Mouse (Mus musculus) embryonic facial prominence, embryonic 12.5 days (tissue): ENCODE measurements around the gene Galnt3. TPM values are rescaled to one million over a fixed set of nuclear protein-coding genes. Genes with fewer than 3 reads are reported as not detected.

Experiments
- ATAC-seq: fragments of 200-750 bp; cut with Nextera tagmentation; 2 replicates; pipeline ENCODE4 v1.8.0; 2017; ENCODE audit not compliant: insufficient number of reproducible peaks, insufficient read depth, low FRiP score, low TSS enrichment
- H3K27ac ChIP-seq: fragments of 300-500 bp; sonication (generic); 2 replicates; pipeline ENCODE4 v1.5.1; 2016; ENCODE audit warnings: mild to moderate bottlenecking
- H3K27me3 ChIP-seq: fragments of 300-500 bp; sonication (generic); 2 replicates; pipeline ENCODE4 v1.6.1; 2016; ENCODE audit warnings: mild to moderate bottlenecking, moderate library complexity
- H3K36me3 ChIP-seq: fragments of 300-500 bp; sonication (generic); 2 replicates; pipeline ENCODE4 v1.6.1; 2016; ENCODE audit warnings: mild to moderate bottlenecking
- H3K4me1 ChIP-seq: fragments of 300-500 bp; sonication (generic); 2 replicates; pipeline ENCODE4 v1.6.1; 2016
- H3K4me2 ChIP-seq: fragments of 300-500 bp; sonication (generic); replicated peaks from 2 replicates; pipeline ENCODE4 v1.6.1; 2016; ENCODE audit warnings: mild to moderate bottlenecking, moderate library complexity
- H3K4me3 ChIP-seq: fragments of 300-500 bp; sonication (generic); 2 replicates; pipeline ENCODE4 v1.5.1; 2016; ENCODE audit warnings: mild to moderate bottlenecking
- H3K9ac ChIP-seq: fragments of 300-500 bp; sonication (generic); 2 replicates; pipeline ENCODE4 v1.6.1; 2016; ENCODE audit warnings: mild to moderate bottlenecking, moderate library complexity
- H3K9me3 ChIP-seq: fragments of 300-500 bp; sonication (generic); 2 replicates; pipeline ENCODE4 v1.6.1; 2016; ENCODE audit warnings: mild to moderate bottlenecking, moderate library complexity
- WGBS: fragments of 180-500 bp; shearing (Covaris S2); methylation state at CpG from one replicate; pipeline ENCODE4 v1.1.7; 2016; 5-methylcytosine and 5-hydroxymethylcytosine counted together
- polyA plus RNA-seq: library from polyadenylated mRNA; unstranded; fragments of >200 nt; fragmentation: Nextera tagmentation; extraction: Ambion mirVana; gene quantifications from 2 replicates; pipeline ENCODE4 v1.2.1, GENCODE M21; 2016

The Galnt3 gene
- polyA plus RNA-seq, 1 experiment from 2014 or later, result 3.4 TPM

DNA sequence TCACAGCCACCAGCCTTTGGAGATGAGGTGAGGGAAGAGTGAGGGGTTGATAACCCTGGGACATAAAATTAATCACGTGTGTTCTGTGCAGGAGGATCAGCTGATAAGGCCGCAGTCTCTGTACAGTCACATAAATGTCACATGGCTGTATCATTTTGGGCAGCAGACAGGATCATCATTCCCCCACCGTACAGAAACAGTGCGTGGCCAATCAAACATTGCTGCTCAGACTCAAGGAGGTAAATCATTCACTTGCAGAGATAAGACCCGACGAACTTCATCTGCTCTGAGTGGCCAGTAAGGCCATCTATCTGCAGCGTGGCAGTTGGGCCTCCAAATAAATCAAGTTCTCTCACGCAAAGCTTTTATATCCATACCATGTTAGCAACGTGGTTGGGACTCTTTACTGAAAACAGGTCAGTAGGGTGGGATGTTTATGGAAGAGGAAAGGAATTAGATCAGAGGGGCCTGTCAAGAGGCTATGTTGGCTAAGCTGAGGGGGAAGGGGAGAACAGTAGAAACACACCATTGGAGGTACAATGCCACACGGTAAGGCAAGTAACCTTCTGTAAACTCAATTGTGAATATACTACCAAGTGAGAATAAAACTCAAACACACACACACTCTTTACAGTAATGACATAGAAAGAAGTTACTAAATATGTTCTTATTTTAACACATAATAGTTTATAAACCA is 20.9 kb downstream of the Galnt3 start:
- Histone ChIP-seq H3K9ac (no peak overlapping the region), H3K4me1 (no peaks in the 10 kb centered on the region), H3K4me3 (no peak overlapping the region), H3K9me3 (no peaks in the 10 kb centered on the region), H3K27me3 (peaks cover 11% of the 10 kb centered on the region), H3K27ac (no peak overlapping the region), H3K36me3 (no peaks in the 10 kb centered on the region), H3K4me2 (no peak overlapping the region)
- 88% methylated on average over 10 of the region's 10 CpGs for WGBS
- no peak for ATAC-seq

GRCm38 (mm10) chr2:66101686-66102304 is 23.0 kb downstream of the Galnt3 start:
- Histone ChIP-seq H3K9me3 (no peaks in the 10 kb centered on the region), H3K27ac (no peak overlapping the region), H3K4me3 (no peak overlapping the region), H3K27me3 (peaks cover 17% of the 10 kb centered on the region), H3K9ac (no peak overlapping the region), H3K36me3 (no peaks in the 10 kb centered on the region), H3K4me1 (no peaks in the 10 kb centered on the region), H3K4me2 (no peak overlapping the region)
- no peak for ATAC-seq
- WGBS, result 90% methylated on average over 9 of the region's 9 CpGs

GRCm38 (mm10) chr2:66100671-66101351 is 24.0 kb downstream of the Galnt3 start:
- peaks cover 20% of the 10 kb centered on the region for H3K27me3 ChIP-seq
- H3K9me3 ChIP-seq, result no peaks in the 10 kb centered on the region
- H3K4me2 ChIP-seq, result no peak overlapping the region
- no peaks in the 10 kb centered on the region for H3K4me1 ChIP-seq
- WGBS, result 34% methylated on average over 17 of the region's 17 CpGs
- ATAC-seq, result no peak
- H3K9ac ChIP-seq, result no peak overlapping the region
- H3K4me3 ChIP-seq, result no peak overlapping the region
- no peaks in the 10 kb centered on the region for H3K36me3 ChIP-seq
- H3K27ac ChIP-seq, result no peak overlapping the region

- H3K9ac ChIP-seq, result no peak overlapping the region
- no peak overlapping the region for H3K4me2 ChIP-seq
- H3K4me3 ChIP-seq, result no peak overlapping the region
- 63% methylated on average over 7 of the region's 7 CpGs for WGBS
- H3K27me3 ChIP-seq, result peaks cover 21% of the 10 kb centered on the region
- no peaks in the 10 kb centered on the region for H3K4me1 ChIP-seq
- H3K36me3 ChIP-seq, result no peaks in the 10 kb centered on the region
- no peak for ATAC-seq
- no peaks in the 10 kb centered on the region for H3K9me3 ChIP-seq
- H3K27ac ChIP-seq, result no peak overlapping the region
Observed at GRCm38 (mm10) chr2:66100239-66100638, 24.6 kb downstream of the Galnt3 start.

DNA sequence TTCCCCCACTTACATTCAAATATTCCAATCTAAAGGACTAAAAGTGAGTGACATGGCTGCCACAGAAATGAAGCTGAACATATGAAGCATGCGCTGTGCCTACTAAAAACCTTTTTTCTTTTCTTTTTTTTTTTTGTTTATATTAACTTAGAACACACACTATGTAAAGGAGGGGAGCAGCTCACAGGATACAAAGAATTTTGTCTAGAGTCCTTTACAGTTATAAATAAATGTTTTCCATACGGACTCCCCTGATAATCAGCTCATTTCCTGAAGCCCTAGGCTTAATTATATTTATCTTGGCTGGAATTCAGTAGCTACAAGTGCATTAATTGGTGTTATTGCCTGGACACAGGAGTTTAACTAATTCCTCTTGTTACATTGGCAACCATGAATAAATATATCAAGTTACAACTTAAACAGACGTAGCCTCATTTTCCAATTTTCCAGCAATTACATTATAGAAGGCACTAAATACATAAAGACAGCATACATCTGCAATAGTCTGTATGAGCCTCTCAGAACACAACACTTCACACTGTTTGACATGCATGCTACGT is 30.1 kb downstream of the Galnt3 start:
- Histone ChIP-seq H3K9ac (no peak overlapping the region), H3K9me3 (no peaks in the 10 kb centered on the region), H3K4me3 (no peak overlapping the region), H3K36me3 (no peaks in the 10 kb centered on the region), H3K4me1 (0 out of 2 replicates have a peak, but pooled peaks cover 3% of the 10 kb centered on the region), H3K4me2 (no peak overlapping the region), H3K27me3 (peaks cover 28% of the 10 kb centered on the region; the same call in 1 of the 2 replicates), H3K27ac (no peak overlapping the region)
- ATAC-seq, result no peak
- 29% methylated on average over 4 of the region's 4 CpGs for WGBS

DNA sequence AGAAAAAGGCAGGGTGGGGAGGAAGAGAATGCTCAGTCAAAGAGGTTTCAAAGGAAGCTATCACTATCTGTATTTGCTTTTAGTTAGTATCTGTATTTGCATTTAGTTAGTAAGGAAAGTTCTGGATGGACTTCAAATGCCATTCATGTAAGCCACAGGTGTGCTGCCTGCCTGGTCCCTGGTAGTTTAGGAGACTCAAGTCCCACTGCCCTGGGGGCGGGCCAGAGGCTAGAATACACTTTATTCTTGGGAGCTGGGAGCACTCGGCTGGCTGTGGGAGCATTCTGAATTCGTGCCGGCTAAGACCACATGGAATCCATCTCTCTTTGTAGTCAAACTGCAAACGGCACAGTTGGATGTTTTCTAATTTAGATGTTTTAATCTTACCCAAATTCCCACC is 33.5 kb downstream of the Galnt3 start:
- Histone ChIP-seq H3K27ac (no peak overlapping the region), H3K9me3 (no peaks in the 10 kb centered on the region), H3K4me3 (no peak overlapping the region), H3K4me2 (no peak overlapping the region), H3K36me3 (no peaks in the 10 kb centered on the region), H3K4me1 (0 out of 2 replicates have a peak, but pooled peaks cover 3% of the 10 kb centered on the region), H3K27me3 (peaks cover 24% of the 10 kb centered on the region; the same call in 1 of the 2 replicates), H3K9ac (no peak overlapping the region)
- WGBS, result 31% methylated on average over 5 of the region's 5 CpGs
- ATAC-seq, result no peak

DNA sequence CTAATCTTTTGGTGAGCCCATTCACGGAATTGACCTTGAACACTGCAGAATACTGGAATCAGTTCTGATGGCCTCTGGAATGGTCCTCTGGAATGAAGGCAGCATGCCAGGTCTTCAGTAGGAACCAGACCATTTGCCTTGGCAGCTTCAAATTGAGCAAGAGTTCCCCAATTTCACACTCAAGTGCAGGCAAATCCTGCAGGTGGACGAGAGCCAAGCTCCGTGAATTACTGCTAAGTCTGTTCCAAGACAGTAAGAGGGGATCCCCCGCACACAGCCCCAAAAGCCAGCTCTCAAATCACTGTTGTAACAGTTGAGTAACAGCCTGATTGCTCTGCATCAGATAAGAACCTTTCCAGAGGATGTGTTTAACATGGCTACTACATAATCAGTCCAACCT is 42.9 kb downstream of the Galnt3 start:
- H3K36me3 ChIP-seq, result no peaks in the 10 kb centered on the region
- no peaks in the 10 kb centered on the region for H3K9me3 ChIP-seq
- no peaks in the 10 kb centered on the region for H3K4me1 ChIP-seq
- 77% methylated on average over 4 of the region's 4 CpGs for WGBS
- H3K9ac ChIP-seq, result no peak overlapping the region
- H3K4me3 ChIP-seq, result no peak overlapping the region
- no peak overlapping the region for H3K4me2 ChIP-seq
- H3K27ac ChIP-seq, result no peak overlapping the region
- 0 out of 2 replicates have a peak, but pooled peaks cover 6% of the 10 kb centered on the region for H3K27me3 ChIP-seq
- no peak for ATAC-seq

DNA sequence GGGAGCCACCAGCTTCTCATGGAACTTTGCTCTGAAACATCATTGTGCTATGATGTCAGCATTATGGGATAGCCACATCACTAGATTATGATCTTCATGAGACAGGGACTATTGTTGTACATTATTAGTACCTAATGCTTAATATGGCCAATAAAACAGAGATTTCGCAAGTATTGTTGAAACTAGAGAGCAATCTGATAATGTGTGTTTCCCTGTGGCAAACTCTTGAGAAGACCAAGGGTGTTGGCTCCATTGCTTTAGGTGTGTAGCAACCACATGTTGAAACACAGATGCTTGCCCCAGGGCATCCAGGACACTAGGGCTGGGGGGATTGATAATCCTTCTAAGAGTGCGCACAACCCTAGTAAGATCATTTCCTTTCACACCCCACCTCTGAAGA is 44.1 kb downstream of the Galnt3 start:
- Histone ChIP-seq H3K4me2 (no peak overlapping the region), H3K9me3 (no peaks in the 10 kb centered on the region), H3K4me1 (no peaks in the 10 kb centered on the region), H3K27ac (no peak overlapping the region), H3K27me3 (0 out of 2 replicates have a peak, but pooled peaks cover under 1% of the 10 kb centered on the region), H3K9ac (no peak overlapping the region), H3K36me3 (no peaks in the 10 kb centered on the region), H3K4me3 (no peak overlapping the region)
- 98% methylated on average over 2 of the region's 2 CpGs for WGBS
- ATAC-seq, result no peak

DNA sequence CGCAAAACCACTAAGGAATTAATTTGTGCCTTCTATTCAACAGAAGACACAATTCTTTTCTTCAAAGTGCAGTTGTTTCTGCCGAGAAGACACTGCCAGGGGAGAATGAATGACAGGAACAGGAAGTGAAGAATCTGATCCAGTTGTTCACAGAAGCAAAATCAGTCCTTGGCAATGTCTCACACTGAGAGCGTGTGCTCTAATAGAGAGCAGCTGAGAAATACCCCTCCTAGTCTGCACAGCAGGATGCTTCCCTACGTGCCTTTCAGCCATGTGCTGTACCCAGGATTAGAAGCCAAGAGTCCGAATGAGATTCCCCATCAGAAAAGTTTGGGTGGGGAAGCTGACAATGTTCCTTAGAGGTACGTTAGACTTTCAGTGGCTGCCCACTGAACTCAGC is 55.3 kb downstream of the Galnt3 start:
- ATAC-seq, result no peak
- Histone ChIP-seq H3K4me3 (no peak overlapping the region), H3K27me3 (0 out of 2 replicates have a peak, but pooled peaks cover 3% of the 10 kb centered on the region), H3K4me2 (no peak overlapping the region), H3K27ac (no peak overlapping the region), H3K9ac (no peak overlapping the region), H3K4me1 (no peaks in the 10 kb centered on the region), H3K36me3 (no peaks in the 10 kb centered on the region), H3K9me3 (no peaks in the 10 kb centered on the region)
- WGBS, result 22% methylated on average over 6 of the region's 6 CpGs

- Histone ChIP-seq H3K27ac (no peak overlapping the region), H3K4me1 (no peaks in the 10 kb centered on the region), H3K9me3 (no peaks in the 10 kb centered on the region), H3K27me3 (no peaks in the 10 kb centered on the region), H3K9ac (no peak overlapping the region), H3K4me2 (no peak overlapping the region), H3K4me3 (no peak overlapping the region), H3K36me3 (no peaks in the 10 kb centered on the region)
- WGBS, result 74% methylated on average over 10 of the region's 10 CpGs
- no peak for ATAC-seq
Observed at GRCm38 (mm10) chr2:66063291-66063690, 61.5 kb downstream of the Galnt3 start.

DNA sequence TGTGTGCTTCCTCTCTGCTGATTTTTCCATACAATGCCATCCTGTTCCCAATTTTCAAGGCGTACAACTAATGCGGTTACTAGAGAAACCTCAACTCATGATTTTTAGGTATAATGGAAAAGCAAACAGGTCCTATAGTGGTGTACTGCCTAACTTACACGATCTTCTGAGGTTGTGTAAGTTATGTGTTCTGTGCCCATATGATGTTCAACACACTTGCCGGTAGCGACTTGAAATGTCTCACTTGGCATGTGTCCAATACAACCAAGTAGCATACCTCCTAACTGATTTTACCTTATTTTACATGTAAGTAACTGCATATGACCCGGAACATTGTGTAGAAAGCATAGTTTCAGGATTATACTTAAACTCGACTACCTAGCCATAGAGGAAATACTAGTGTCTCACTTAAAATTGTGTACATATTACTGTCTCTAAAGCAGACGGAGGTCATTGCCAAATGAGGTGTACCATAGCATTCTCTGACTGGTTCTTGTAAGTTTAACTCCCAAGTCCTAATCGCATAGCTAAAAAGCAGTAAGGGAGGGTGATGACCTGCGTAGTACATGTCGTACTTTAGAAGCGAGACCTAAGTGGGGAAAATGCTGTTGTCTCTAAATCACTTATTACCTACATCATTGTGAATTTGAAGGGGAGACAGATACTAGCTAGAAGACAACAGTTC is 80.2 kb downstream of the Galnt3 start:
- 86% methylated on average over 12 of the region's 12 CpGs for whole genome bisulfite sequencing
- no peak for ATAC-seq
- H3K9me3 ChIP-seq, result no peaks in the 10 kb centered on the region
- no peaks in the 10 kb centered on the region for H3K27me3 ChIP-seq
- no peak overlapping the region for H3K4me2 ChIP-seq
- no peaks in the 10 kb centered on the region for H3K4me1 ChIP-seq
- H3K4me3 ChIP-seq, result no peak overlapping the region
- no peak overlapping the region for H3K9ac ChIP-seq
- H3K36me3 ChIP-seq, result no peaks in the 10 kb centered on the region
- no peak overlapping the region for H3K27ac ChIP-seq
